15 mouse cellular contexts compared by ENCODE assay signal in genomic region chr17:29478271-29478670, GRCm38 (mm10).
"Had no signal": no experiment of that assay in that cellular context is flagged by ENCODE, and none has a peak within 500 bp of the region (broad histone marks: within the 10 kb centered on the region; RNA-seq: fewer than 3 reads in every experiment).

No protein-coding gene starts in this region.

- H3K36me3 ChIP-seq: kidney, embryonic 15.5 days; limb, embryonic 13.5 days; midbrain, embryonic 13.5 days; neural tube, embryonic 15.5 days had no signal

- H3K9me3 ChIP-seq: kidney, embryonic 15.5 days; midbrain, embryonic 13.5 days; neural tube, embryonic 15.5 days had no signal

- ATAC-seq: midbrain, embryonic 13.5 days had no signal

- H3K9ac ChIP-seq: kidney, embryonic 15.5 days; limb, embryonic 13.5 days; lung, embryonic 14.5 days; midbrain, embryonic 13.5 days; neural tube, embryonic 15.5 days had no signal

- H3K27me3 ChIP-seq: kidney, embryonic 15.5 days; limb, embryonic 13.5 days; midbrain, embryonic 13.5 days; neural tube, embryonic 15.5 days had no signal

- H3K4me1 ChIP-seq: kidney, embryonic 15.5 days; limb, embryonic 13.5 days; midbrain, embryonic 13.5 days; neural tube, embryonic 15.5 days had no signal

- H3K27ac ChIP-seq: kidney, embryonic 15.5 days; limb, embryonic 13.5 days; midbrain, embryonic 13.5 days; neural tube, embryonic 15.5 days had no signal

- H3K4me3 ChIP-seq: kidney, embryonic 15.5 days; limb, embryonic 13.5 days; midbrain, embryonic 13.5 days; myocyte; neural tube, embryonic 15.5 days had no signal

- DNase-seq: kidney, adult 2 months; kidney, postnatal 25 days; layer of hippocampus, adult 9-11 months; left cerebral cortex, postnatal 4 days; lung, embryonic 14.5 days; lung, postnatal 10 days; lung, postnatal 4 days; right cerebral cortex, adult 18-20 months; right cerebral cortex, postnatal 25 days; thymus, postnatal 4 days had no signal

- H3K4me2 ChIP-seq: kidney, embryonic 15.5 days; limb, embryonic 13.5 days; lung, embryonic 14.5 days; midbrain, embryonic 13.5 days; neural tube, embryonic 15.5 days had no signal
